Mouse (Mus musculus) induced T-regulatory cell, adult 2 months (primary cell): ENCODE data around the gene Mal.
"Not testable (repeated sequence)": the region's sequence is repeated elsewhere in the genome, so short reads cannot be mapped to it uniquely, and the experiment has no call there.

Experiments used
- DNase-seq: peaks from one replicate; pipeline ENCODE4 v3.0.0-alpha.2; 2012; ENCODE audit warnings: low read depth

Gene Mal

DNA sequence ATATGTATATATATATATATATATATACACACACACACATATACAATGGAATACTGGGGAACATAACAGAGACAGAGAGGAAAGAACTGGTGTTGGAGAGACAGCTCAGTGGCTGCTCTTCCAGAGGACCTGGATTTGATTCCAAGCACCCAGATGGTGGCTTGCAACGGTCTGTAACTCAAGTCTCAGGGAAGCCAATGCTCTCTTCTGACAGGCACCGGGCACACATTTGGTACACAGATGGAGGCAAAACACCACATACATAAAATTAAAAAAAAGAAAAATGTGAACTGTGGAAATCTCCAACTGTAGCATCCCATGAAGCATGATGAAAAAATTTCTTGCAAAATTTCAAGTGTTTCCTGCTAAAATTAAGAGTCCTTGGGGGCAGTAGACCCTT lies 31.7 kb downstream of the Mal start:
- no peak for DNase-seq

DNA sequence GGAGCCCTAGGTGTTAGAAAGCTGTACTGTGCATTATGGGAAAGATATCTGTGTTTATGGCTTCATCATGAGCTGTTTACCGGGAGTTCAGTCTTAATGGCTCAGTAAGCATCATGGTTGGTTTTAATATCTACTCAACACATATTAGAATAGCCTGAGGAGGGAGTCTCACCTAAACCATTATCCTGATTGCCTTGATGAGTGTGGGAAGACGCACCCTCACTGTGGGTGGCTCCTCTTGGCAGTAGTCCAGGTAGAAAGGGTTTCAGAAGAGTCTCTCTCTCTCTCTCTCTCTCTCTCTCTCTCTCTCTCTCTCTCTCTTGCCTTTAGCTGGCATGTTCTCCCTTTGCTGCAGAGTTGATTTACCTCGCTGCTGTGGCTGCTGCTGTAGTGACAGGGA lies 34.4 kb downstream of the Mal start:
- no peak for DNase-seq

DNA sequence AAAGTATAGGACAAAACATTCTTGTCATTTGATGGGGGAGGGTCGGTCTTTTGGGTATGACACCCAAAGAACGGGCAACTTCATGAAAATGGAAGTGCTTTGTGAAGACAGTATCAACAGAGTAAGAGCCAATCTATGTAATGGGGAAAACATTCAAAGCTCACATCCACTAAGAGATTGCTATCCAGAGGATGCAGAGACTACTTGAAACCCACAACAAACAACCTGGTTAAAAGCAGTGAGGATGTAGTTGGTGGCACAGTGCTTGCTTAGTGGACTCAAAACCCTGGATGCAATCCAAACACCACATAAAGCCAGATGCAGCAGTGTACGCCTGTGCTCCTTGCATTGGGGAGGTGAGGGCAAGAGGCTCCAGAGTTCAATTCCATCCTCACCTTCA lies 37.2 kb downstream of the Mal start:
- DNase-seq, result no peak

DNA sequence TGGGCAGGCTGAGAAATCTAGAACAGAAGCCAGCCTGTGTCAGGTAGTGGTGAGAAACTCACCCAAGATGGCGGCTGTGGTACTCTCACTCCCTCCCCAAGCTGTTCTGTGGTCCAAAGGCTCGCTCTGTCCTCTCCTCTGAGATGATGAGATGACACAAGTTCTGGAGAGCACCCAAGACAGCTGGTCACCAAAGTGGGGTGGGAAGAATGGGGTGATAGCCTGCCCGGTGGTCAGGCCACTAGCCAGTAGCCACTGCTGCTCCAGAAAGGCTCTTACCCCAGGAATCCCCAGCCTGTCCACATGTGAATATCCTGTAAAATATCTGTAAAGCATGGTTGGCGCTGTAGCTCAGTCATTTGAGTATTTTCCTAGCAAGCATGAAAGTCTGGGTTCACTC lies 44.2 kb downstream of the Mal start:
- DNase-seq, result no peak

DNA sequence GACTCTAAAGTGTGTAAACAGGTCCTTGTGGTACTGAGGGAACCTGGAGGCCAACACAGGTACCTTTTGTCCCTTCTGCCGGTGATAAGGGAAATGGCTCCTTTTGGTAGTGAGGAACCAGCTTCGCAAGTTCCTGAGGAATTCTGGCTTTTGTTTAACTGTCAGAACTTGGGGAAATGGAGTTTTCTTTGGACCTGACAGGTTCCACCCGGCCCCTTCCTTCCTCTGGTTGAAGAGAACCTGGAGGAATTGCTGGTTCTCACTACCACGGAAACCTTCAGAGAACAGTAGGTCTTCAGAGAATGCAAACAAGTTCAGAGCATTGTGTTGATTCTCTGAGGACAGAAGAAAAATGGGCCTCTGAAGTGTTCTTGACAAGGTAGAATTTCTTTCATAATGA lies 45.1 kb downstream of the Mal start:
- no peak for DNase-seq

DNA sequence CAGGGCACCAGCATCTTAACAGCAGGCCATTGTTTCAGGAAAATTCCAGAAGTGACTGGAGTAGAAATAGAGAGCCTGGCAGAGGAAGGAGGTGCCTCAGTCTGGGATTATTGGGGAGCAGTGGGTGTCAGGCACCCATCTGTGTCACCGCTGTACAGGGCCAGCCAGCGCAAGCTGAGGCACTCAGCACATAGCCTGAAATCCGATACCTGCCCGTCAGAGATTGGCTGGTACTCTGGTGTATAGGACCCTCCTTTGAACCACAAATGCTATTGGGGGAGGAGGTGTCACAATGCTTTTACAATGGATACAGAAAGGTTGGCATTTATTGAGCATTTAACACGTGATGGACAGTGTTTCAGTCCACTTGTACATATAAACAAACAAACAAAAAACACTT lies 47.5 kb downstream of the Mal start:
- no peak for DNase-seq

DNA sequence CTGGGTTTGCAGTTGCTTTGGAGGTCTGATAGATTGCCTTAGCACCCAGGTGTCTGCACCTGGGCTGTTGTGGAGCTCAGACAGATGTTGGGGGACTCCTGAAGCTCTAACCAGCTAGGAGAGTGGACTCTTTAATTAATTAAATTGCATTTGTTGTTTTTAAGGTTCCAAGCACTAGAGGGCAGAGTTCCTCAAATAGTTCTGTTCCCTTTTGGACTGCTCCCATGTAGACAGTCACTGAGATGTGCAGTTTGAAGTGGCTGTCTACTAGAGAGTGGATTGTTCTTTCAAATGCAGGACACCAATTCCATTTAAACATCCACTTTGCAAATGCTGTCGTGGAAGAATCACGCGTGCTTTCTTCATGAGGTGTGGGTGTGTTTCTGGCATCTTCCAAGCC lies 48.3 kb downstream of the Mal start:
- DNase-seq, result peak; percentile 33

DNA sequence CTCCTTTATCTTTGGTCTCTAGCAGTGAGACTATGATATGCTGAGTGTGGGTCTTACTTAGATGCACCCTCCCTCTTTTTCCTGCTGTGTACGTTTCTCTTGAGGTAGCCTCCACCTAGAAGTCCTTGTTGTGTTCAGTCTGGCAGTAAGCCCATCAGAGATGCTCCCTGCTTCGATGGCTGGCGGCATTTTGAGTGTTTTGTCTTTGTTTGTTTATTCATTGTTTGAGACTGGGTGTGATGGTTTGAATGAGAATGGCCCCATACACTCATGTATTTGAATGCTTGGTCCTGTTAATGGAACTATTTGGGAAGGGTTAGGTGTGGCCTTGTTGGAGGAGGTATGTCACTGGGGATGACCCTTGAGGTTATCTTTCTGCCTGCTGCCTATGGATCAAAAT lies 51.3 kb downstream of the Mal start:
- no peak for DNase-seq

DNA sequence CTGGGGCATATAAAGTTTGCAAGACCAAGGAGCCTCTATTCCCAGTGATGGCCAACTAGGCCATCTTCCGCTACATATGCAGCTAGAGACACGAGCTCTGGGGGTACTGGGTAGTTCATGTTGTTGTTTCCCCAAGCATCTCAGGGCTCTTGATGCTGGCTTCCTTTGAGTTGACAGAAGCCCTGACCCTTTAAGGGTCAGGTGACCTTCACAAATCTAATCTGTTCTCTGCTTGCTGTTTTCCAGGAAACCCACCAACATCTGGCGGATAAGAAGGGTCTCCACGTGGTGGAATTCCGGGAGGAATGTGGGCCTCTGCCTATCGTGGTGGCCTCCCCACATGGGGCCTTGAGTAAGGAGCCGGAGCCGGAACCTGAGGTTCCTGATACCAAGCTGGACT lies 53.1 kb downstream of the Mal start:
- DNase-seq, result not testable (repeated sequence)

DNA sequence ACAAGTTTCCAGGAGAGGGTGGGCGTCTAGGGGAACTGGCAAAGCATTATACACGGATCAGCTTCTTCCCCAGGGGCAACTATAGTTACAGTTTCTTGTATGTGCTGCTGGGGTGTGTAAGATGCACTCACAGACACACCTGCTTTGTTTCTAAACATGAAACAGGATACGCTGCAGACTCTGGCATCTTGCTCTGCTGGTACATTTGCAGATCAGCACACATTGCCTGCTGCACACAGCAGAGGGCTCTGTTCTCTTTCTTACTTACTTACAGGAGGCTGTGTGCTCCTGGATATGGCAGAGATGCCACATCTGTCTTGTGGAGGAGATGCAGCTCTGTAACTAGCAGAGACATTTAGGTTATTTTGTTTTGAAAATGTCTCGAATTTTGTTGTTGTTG lies 65.7 kb downstream of the Mal start:
- DNase-seq, result peak; percentile 31

DNA sequence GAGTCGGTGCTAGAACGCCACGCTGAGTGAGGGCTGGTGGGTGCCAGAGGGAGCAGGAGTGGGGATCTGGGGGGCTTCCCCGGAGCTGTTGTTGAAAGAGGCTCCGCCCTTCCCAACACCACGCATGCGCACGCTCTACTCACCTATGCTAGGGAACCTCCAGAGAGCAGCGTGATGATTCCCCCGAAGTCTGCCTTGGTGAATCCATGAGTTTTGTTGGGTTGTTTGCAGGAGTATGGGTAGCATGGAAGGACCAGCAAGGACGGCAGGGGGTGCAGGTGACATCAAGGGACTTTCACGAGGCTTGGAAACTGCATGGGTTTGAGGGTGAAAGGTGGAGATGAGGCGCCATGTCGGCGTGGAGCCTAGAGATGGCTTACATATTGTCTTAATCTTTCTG lies 66.3 kb downstream of the Mal start:
- peak; percentile 60 for DNase-seq

DNA sequence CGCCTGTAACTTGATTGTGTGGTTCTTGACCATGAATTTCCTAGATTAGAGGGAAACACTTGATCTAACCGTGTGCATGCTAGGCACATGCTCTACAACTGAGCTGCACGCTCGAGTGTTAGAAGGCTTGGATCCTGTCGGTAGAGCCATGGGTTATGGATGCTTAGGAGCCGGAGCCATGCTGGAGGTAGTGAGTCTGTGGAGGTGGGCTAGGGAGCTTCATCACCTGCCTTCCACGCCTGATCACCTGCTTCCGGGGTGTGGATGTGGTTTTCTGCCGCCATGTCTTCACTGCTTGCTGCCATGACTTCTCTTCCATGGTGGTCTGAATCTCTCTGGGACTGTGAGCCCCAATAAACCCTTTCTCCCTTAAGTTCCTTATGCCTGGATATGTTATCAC lies 67.6 kb downstream of the Mal start:
- DNase-seq, result no peak

DNA sequence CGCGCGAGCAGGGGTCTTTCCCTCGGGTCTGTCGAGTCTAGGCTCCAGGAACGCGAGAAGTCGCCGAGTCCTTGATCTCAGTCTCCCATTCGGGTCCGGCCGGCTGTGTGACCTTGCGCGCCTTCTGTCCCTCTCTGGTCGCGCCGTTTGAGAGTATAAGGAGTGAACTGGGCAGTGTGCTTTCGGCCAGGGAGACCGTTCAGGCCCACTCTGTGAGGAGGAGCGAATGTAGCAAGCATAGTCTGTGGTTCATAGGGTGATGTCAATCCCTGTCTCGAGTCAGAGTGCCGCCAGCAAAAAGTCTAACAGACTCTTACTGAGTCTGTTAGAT lies 69.0 kb downstream of the Mal start:
- DNase-seq, result no peak

DNA sequence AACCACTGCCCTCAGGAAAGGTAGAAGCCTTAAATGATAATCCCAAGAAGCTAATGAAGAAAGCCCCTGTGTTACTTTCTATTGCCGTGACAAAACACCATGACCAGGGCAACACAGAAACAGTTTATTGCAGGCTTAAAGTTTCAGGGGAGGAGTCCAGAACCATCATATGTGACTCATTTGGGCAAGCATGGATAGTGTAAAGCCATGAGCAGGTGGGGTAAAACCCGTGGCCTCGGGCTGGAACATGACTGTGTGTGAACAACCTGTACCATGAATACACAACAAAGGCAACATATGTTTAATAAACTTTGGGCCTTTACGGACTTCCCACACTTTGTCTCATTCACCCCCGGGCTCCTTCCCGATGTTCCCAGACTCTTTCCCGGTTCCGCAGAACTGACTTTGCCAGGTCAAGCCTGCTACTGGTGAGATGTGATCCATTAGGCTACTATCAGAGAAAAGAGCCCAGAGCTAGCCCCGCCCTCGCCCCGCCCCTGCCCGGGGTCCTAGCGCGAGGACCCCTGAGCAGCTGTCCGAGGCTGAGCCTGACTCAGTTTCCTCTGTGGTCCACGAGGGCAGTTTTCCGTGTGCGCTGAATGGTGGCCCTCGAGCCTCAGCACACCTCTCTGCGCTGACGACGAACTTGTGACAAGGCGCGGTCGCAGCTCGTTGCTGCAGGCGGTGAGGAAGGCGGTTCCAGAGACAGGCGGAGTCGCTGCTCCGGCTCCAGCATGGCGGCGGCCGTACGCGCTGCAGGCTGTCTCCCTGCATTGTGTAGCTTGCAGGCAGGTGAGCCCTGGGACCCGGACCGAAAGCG lies 69.6 kb downstream of the Mal start, which contains the start of the genes Zfp661 and Mrps5:
Gene Zfp661 (minus strand): TSS at position 401 of the 820 bp plus-strand sequence.
Gene Mrps5 (plus strand): TSS at position 529 of the 820 bp plus-strand sequence.
- peak; percentile 88 for DNase-seq

DNA sequence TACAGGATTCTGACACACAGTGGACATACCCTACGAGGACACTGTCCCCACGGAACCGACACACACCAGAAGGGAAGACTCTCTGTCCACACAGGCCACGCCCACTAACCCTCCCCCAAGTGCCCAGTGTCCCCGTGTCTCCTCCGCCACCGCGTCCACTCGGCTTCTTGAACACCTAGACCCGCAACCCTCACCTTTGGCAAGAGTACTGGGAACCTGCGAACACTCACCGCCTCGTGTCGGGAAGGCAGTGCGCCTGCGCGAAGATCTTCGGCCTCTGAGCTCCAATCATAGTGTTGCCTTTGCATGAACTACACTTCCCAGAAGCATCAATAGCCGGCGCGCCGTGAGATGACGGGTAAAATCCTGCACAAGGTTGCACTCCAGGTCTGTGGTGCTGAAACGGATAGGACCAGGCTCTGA lies 72.0 kb downstream of the Mal start:
- peak; percentile 96 for DNase-seq
